Comparison of ENCODE assay signal across 9 mouse cellular contexts in the genomic region with DNA sequence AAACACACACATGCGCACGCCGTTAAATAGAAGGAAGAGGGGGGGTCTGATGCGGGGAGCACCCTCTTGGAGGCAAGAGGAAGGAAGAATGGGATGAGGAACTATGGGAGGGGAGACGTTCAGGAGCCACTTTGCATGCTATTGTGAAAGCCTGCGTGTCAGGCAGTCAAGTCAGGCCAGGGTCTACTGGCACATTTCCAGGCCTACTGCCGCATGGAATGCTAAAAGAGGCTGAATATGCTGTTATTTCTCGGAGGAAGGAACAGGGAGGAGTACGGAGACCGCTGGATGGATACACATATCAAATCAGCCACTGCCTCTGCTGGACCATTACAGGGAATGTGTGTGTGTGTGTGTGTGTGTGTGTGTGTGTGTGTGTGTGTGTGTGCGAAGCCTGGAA.
DNase-seq lines count a peak whose midpoint lies in the region; ATAC-seq and TF ChIP-seq lines count a peak whose summit lies in the region.
"Had no signal": no experiment of that assay in that cellular context is flagged by ENCODE, and none has a peak within 500 bp of the region (broad histone marks: within the 10 kb centered on the region; RNA-seq: fewer than 3 reads in every experiment).

No protein-coding gene starts in this region.

- ATAC-seq in hindbrain, embryonic 13.5 days (ENCODE audit: low FRiP score) = 0 out of 2 replicates have a peak, but pooled peaks have one; percentile 65
- peak; percentile 52; the same call in 1 of the 2 replicates for ATAC-seq in lung, embryonic 14.5 days (ENCODE audit: insufficient read depth)
- no peak for ATAC-seq in stomach, postnatal 0 days (ENCODE audit: low FRiP score, low TSS enrichment)
- ATAC-seq in liver, embryonic 12.5 days = no peak

- H3K4me1 ChIP-seq in hindbrain, embryonic 13.5 days (replicated peaks) = no peaks in the 10 kb centered on the region
- H3K4me1 ChIP-seq in hindbrain, embryonic 10.5 days (replicated peaks) = no peaks in the 10 kb centered on the region
- no peaks in the 10 kb centered on the region for H3K4me1 ChIP-seq in lung, embryonic 14.5 days (ENCODE audit: insufficient read depth)
- H3K4me1 ChIP-seq in lung, adult 2 months (ENCODE audit: control insufficient read depth, insufficient read depth, low read length) = no peaks in the 10 kb centered on the region
- H3K4me1 ChIP-seq in stomach, postnatal 0 days (replicated peaks; ENCODE audit: control insufficient read depth, insufficient read depth) = no peaks in the 10 kb centered on the region
- no peaks in the 10 kb centered on the region for H3K4me1 ChIP-seq in liver, embryonic 12.5 days
- H3K4me1 ChIP-seq: limb, embryonic 12.5 days had no signal

- no peak overlapping the region for H3K4me3 ChIP-seq in hindbrain, embryonic 13.5 days
- no peak overlapping the region for H3K4me3 ChIP-seq in hindbrain, embryonic 10.5 days
- no peak overlapping the region for H3K4me3 ChIP-seq in lung, embryonic 14.5 days (ENCODE audit: low read depth, low read length)
- no peak overlapping the region for H3K4me3 ChIP-seq in lung, adult 2 months (replicated peaks; ENCODE audit: extremely low read depth, low read depth, low read length)
- H3K4me3 ChIP-seq in stomach, postnatal 0 days (ENCODE audit: low read depth, low read length) = no peak overlapping the region
- no peak overlapping the region for H3K4me3 ChIP-seq in liver, embryonic 12.5 days
- H3K4me3 ChIP-seq: limb, embryonic 12.5 days had no signal

- H3K27me3 ChIP-seq in hindbrain, embryonic 13.5 days = no peaks in the 10 kb centered on the region
- no peaks in the 10 kb centered on the region for H3K27me3 ChIP-seq in hindbrain, embryonic 10.5 days (ENCODE audit: insufficient read depth, poor library complexity, severe bottlenecking)
- no peaks in the 10 kb centered on the region for H3K27me3 ChIP-seq in lung, embryonic 14.5 days (ENCODE audit: insufficient read depth, low read length)
- H3K27me3 ChIP-seq in stomach, postnatal 0 days (ENCODE audit: control insufficient read depth, insufficient read depth, low read length) = no peaks in the 10 kb centered on the region
- H3K27me3 ChIP-seq in liver, embryonic 12.5 days (replicated peaks) = no peaks in the 10 kb centered on the region
- H3K27me3 ChIP-seq: limb, embryonic 12.5 days had no signal

- no peak for TF ChIP-seq CTCF in lung, embryonic 14.5 days (IDR thresholded peaks at IDR 0.05; ENCODE audit: low read depth)
- TF ChIP-seq CTCF in lung, adult 2 months (IDR thresholded peaks at IDR 0.05; ENCODE audit: insufficient read depth, low read length) = no peak
- TF ChIP-seq CTCF in brain, embryonic 14.5 days (IDR thresholded peaks at IDR 0.05; ENCODE audit: borderline replicate concordance, extremely low read depth, insufficient read depth, insufficient read length) = no peak
- no peak for TF ChIP-seq CTCF in stomach, postnatal 0 days (IDR thresholded peaks at IDR 0.05; ENCODE audit: low read depth)

- WGBS in hindbrain, embryonic 13.5 days = 57% methylated on average over 11 of the region's 11 CpGs
- 84% methylated on average over 11 of the region's 11 CpGs for WGBS in hindbrain, embryonic 10.5 days
- 57% methylated on average over 11 of the region's 11 CpGs for WGBS in lung, embryonic 14.5 days
- 63% methylated on average over 11 of the region's 11 CpGs for WGBS in lung, adult 2 months
- WGBS in stomach, postnatal 0 days = 70% methylated on average over 11 of the region's 11 CpGs
- 51% methylated on average over 9 of the region's 11 CpGs for WGBS in liver, embryonic 12.5 days (ENCODE audit: insufficient replicate concordance)

- no peak for TF ChIP-seq POLR2A in lung, adult 2 months (IDR thresholded peaks at IDR 0.05; ENCODE audit: borderline replicate concordance, extremely low read depth, low read depth, low read length)
- TF ChIP-seq POLR2A in brain, embryonic 14.5 days (IDR thresholded peaks at IDR 0.05; ENCODE audit: borderline replicate concordance, extremely low read depth, insufficient read depth, insufficient read length, poor library complexity, severe bottlenecking) = no peak

- H3K9ac ChIP-seq in hindbrain, embryonic 13.5 days = no peak overlapping the region
- H3K9ac ChIP-seq in lung, embryonic 14.5 days = no peak overlapping the region
- no peak overlapping the region for H3K9ac ChIP-seq in stomach, postnatal 0 days (ENCODE audit: low read length)
- H3K9ac ChIP-seq in liver, embryonic 12.5 days = no peak overlapping the region
- H3K9ac ChIP-seq: limb, embryonic 12.5 days had no signal

- H3K36me3 ChIP-seq in hindbrain, embryonic 13.5 days = no peaks in the 10 kb centered on the region
- no peaks in the 10 kb centered on the region for H3K36me3 ChIP-seq in hindbrain, embryonic 10.5 days
- H3K36me3 ChIP-seq in lung, embryonic 14.5 days (ENCODE audit: insufficient read depth) = no peaks in the 10 kb centered on the region
- H3K36me3 ChIP-seq in stomach, postnatal 0 days (ENCODE audit: control insufficient read depth, insufficient read depth, low read length) = no peaks in the 10 kb centered on the region
- no peaks in the 10 kb centered on the region for H3K36me3 ChIP-seq in liver, embryonic 12.5 days
- H3K36me3 ChIP-seq: limb, embryonic 12.5 days had no signal

- H3K9me3 ChIP-seq in hindbrain, embryonic 13.5 days = no peaks in the 10 kb centered on the region
- H3K9me3 ChIP-seq in hindbrain, embryonic 10.5 days = no peaks in the 10 kb centered on the region
- no peaks in the 10 kb centered on the region for H3K9me3 ChIP-seq in lung, embryonic 14.5 days (ENCODE audit: low read depth, low read length)
- no peaks in the 10 kb centered on the region for H3K9me3 ChIP-seq in stomach, postnatal 0 days (ENCODE audit: control insufficient read depth, low read length)
- H3K9me3 ChIP-seq in liver, embryonic 12.5 days (replicated peaks) = no peaks in the 10 kb centered on the region
- H3K9me3 ChIP-seq: limb, embryonic 12.5 days had no signal

- H3K4me2 ChIP-seq in hindbrain, embryonic 13.5 days = peak overlapping the region; percentile 23; the same call in 1 of the 2 replicates
- no peak overlapping the region for H3K4me2 ChIP-seq in lung, embryonic 14.5 days
- H3K4me2 ChIP-seq in stomach, postnatal 0 days (replicated peaks; ENCODE audit: low read depth) = no peak overlapping the region
- no peak overlapping the region for H3K4me2 ChIP-seq in liver, embryonic 12.5 days
- H3K4me2 ChIP-seq: limb, embryonic 12.5 days had no signal

- H3K27ac ChIP-seq in hindbrain, embryonic 13.5 days = no peak overlapping the region
- H3K27ac ChIP-seq in hindbrain, embryonic 10.5 days = no peak overlapping the region
- no peak overlapping the region for H3K27ac ChIP-seq in lung, embryonic 14.5 days (ENCODE audit: low read depth)
- no peak overlapping the region for H3K27ac ChIP-seq in stomach, postnatal 0 days (replicated peaks)
- H3K27ac ChIP-seq in liver, embryonic 12.5 days = no peak overlapping the region
- H3K27ac ChIP-seq: limb, embryonic 12.5 days had no signal

- DNase-seq in hindbrain, embryonic 10.5 days (ENCODE audit: low spot score) = no peak
- DNase-seq in lung, embryonic 14.5 days = peak; percentile 84
- DNase-seq in lung, adult 2 months = no peak
- DNase-seq in brain, embryonic 14.5 days (ENCODE audit: low read depth) = peak; percentile 79
- peak; percentile 8 to 9 for DNase-seq in cerebellum, postnatal 36 days
- DNase-seq in stomach, postnatal 0 days (ENCODE audit: low spot score) = no peak

- TF ChIP-seq EP300 in stomach, postnatal 0 days (optimal IDR thresholded peaks at IDR 0.05) = no peak

Comparison
In these comparisons a context has a peak if more than half of its experiments do, and no peak if none do; other contexts are left out.
1. DNase-seq: peak in lung, embryonic 14.5 days (single experiment), brain, embryonic 14.5 days (single experiment) and cerebellum, postnatal 36 days (2 of 2); none in hindbrain, embryonic 10.5 days (single experiment), lung, adult 2 months (single experiment) and stomach, postnatal 0 days (single experiment).
2. ATAC-seq: peak in hindbrain, embryonic 13.5 days (single experiment) and lung, embryonic 14.5 days (single experiment); none in stomach, postnatal 0 days (single experiment) and liver, embryonic 12.5 days (single experiment).